Mouse (Mus musculus) adrenal gland (tissue): ENCODE data around the gene Trappc2.

Source experiments
- intact Hi-C: fragments of 180-260 bp; cut with DNase I; formaldehyde crosslinking; loops from one replicate; pipeline ENCODE4 v1.15.1; 2025
- long read RNA-seq, 2 experiments: library from polyadenylated mRNA; unstranded; transcript quantifications; one replicate each; pipeline ENCODE4 v2.0.0; 2020; ENCODE audit warnings: borderline replicate concordance in 1 of 2; ENCODE audit not compliant: insufficient replicate concordance in 1 of 2

Gene Trappc2
- long read RNA-seq, experiment 1, transcript Trappc2-203 (5 exons, 1,613 nt) = major isoform, 18 of 23 reads
- long read RNA-seq, experiment 1, partial matches to known transcripts = 1 of 23 reads
- long read RNA-seq, experiment 1, other reads (novel, unspliced or antisense) = 4 of 23 reads
- long read RNA-seq, experiment 2, transcript Trappc2-203 (5 exons, 1,613 nt) = major isoform, 25 of 31 reads
- long read RNA-seq, experiment 2, partial matches to known transcripts = 0 of 31 reads
- long read RNA-seq, experiment 2, other reads (novel, unspliced or antisense) = 5 of 31 reads

GRCm38 (mm10) chrX:166440036-166440615, at the start of gene Trappc2:
Gene Trappc2, plus strand, starts transcription at chrX:166440574.
- intact Hi-C loops = no loop called here

GRCm38 (mm10) chrX:166393753-166394152, 46.6 kb upstream of the Trappc2 start:
- intact Hi-C loops = no loop called here

- intact Hi-C loops = no loop called here
Measured at GRCm38 (mm10) chrX:166407865-166408264, 32.5 kb upstream of the Trappc2 start.

- intact Hi-C loops = no loop called here
Measured at GRCm38 (mm10) chrX:166416196-166416595, 24.2 kb upstream of the Trappc2 start.

GRCm38 (mm10) chrX:166434812-166435211, 5.6 kb upstream of the Trappc2 start:
- intact Hi-C loops = loop anchor here (10.0 kb wide), 1 partner anchor 220 kb away; no protein-coding TSS in a partner anchor

GRCm38 (mm10) chrX:166440616-166441063, 266 bp downstream of the Trappc2 start, which contains the start of gene Ofd1:
Gene Ofd1, minus strand, starts transcription at chrX:166440704.
- intact Hi-C loops = no loop called here

GRCm38 (mm10) chrX:166444552-166444951, 4.2 kb downstream of the Trappc2 start:
- intact Hi-C loops = no loop called here

GRCm38 (mm10) chrX:166453532-166453931, 13.2 kb downstream of the Trappc2 start:
- intact Hi-C loops = no loop called here

GRCm38 (mm10) chrX:166454331-166454730, 14.0 kb downstream of the Trappc2 start:
- intact Hi-C loops = no loop called here

GRCm38 (mm10) chrX:166455525-166455924, 15.2 kb downstream of the Trappc2 start:
- intact Hi-C loops = no loop called here

GRCm38 (mm10) chrX:166468321-166468720, 27.9 kb downstream of the Trappc2 start:
- intact Hi-C loops = no loop called here

GRCm38 (mm10) chrX:166472612-166473011, 32.2 kb downstream of the Trappc2 start:
- intact Hi-C loops = no loop called here

GRCm38 (mm10) chrX:166477393-166477792, 37.0 kb downstream of the Trappc2 start:
- intact Hi-C loops = no loop called here

GRCm38 (mm10) chrX:166478631-166479364, 38.4 kb downstream of the Trappc2 start:
- intact Hi-C loops = no loop called here

GRCm38 (mm10) chrX:166479365-166479983, 39.1 kb downstream of the Trappc2 start, which contains the start of gene Rab9:
Gene Rab9, minus strand, starts transcription at chrX:166479867.
- intact Hi-C loops = no loop called here

- intact Hi-C loops = no loop called here
Measured at GRCm38 (mm10) chrX:166495052-166495451, 54.7 kb downstream of the Trappc2 start.

- intact Hi-C loops = no loop called here
Measured at GRCm38 (mm10) chrX:166497771-166498170, 57.4 kb downstream of the Trappc2 start.

GRCm38 (mm10) chrX:166499496-166500190, 59.3 kb downstream of the Trappc2 start:
- intact Hi-C loops = no loop called here
